Comparison of ENCODE assay signal across 7 mouse cellular contexts in the genomic region with DNA sequence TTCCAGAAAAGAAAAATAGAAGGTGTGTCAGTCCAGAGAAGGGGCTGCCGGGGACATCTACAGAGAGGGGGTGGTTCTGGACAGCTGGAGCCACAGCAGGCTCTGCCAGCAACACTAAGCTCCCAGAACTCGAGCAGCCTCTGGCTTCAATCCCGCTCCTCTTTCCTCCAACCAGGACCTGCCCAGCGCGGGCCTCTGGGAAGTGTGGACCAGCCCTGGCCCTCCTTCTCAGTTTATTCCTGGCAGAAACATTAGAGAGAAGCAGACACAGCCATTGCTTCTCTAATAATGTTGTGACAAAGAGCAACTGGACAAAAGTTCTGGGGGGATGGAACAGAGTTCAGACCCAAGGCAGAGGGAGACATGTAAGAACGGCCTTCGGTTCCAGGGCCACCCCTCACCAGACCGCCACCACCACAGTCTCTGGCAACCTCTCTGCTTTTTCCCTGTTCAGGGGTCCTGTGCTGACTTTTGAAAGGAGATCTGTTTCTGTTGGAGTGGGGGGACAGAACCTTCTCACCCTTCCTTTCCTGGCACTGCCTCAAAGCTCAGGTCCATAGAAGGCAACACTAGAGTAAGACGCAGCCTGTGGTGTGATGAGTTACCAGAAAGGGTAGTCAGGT.
DNase-seq lines count a peak whose midpoint lies in the region; ATAC-seq and TF ChIP-seq lines count a peak whose summit lies in the region.

No protein-coding gene starts in this region.

- peak overlapping the region; percentile 76 for H3K27ac ChIP-seq in layer of hippocampus, adult 2 months
- H3K27ac ChIP-seq in heart, embryonic 13.5 days (replicated peaks): peak overlapping the region; percentile 68
- peak overlapping the region; percentile 90 for H3K27ac ChIP-seq in stomach, embryonic 15.5 days

- peak; percentile 58 to 59 for DNase-seq in layer of hippocampus, adult 2 months (ENCODE audit: low spot score in 2 of 2)
- no peak for DNase-seq in layer of hippocampus, adult 9-10 months (ENCODE audit: low spot score)
- DNase-seq in gastrocnemius, adult 18-20 months (ENCODE audit: low spot score): peak; percentile 92
- peak; percentile 82 for DNase-seq in left cerebral cortex, postnatal 4 days

- H3K4me1 ChIP-seq in heart, embryonic 13.5 days: peaks cover 91% of the 10 kb centered on the region
- peaks cover 22% of the 10 kb centered on the region for H3K4me1 ChIP-seq in stomach, embryonic 15.5 days

- ATAC-seq in heart, embryonic 13.5 days (ENCODE audit: extremely low read depth, insufficient number of reproducible peaks, low FRiP score, low TSS enrichment): no peak
- peak; percentile 65; the same call in 1 of the 2 replicates for ATAC-seq in stomach, embryonic 15.5 days (ENCODE audit: insufficient read depth, low FRiP score, low read depth)
- no peak for ATAC-seq in megakaryocyte-erythroid progenitor cell, adult 5-6 weeks (replicated peaks; ENCODE audit: low FRiP score, low TSS enrichment, poor library complexity, severe bottlenecking)

- no peak for TF ChIP-seq CTCF in layer of hippocampus, adult 2 months (conservative IDR thresholded peaks at IDR 0.05)

- H3K27me3 ChIP-seq in heart, embryonic 13.5 days (replicated peaks): no peaks in the 10 kb centered on the region
- no peaks in the 10 kb centered on the region for H3K27me3 ChIP-seq in stomach, embryonic 15.5 days (replicated peaks)

- intact Hi-C loops in left cerebral cortex, postnatal 4 days (cut with DNase I): no loop called here

- no peak overlapping the region for H3K4me2 ChIP-seq in heart, embryonic 13.5 days
- H3K4me2 ChIP-seq in stomach, embryonic 15.5 days: no peak overlapping the region

- no peaks in the 10 kb centered on the region for H3K9me3 ChIP-seq in heart, embryonic 13.5 days
- H3K9me3 ChIP-seq in stomach, embryonic 15.5 days: no peaks in the 10 kb centered on the region

- peak overlapping the region; percentile 67 for H3K9ac ChIP-seq in heart, embryonic 13.5 days
- H3K9ac ChIP-seq in stomach, embryonic 15.5 days: no peak overlapping the region

- no peak overlapping the region for H3K4me3 ChIP-seq in layer of hippocampus, adult 2 months
- no peak overlapping the region for H3K4me3 ChIP-seq in heart, embryonic 13.5 days
- H3K4me3 ChIP-seq in stomach, embryonic 15.5 days (replicated peaks): no peak overlapping the region

- H3K36me3 ChIP-seq in heart, embryonic 13.5 days: peaks cover 72% of the 10 kb centered on the region
- no peaks in the 10 kb centered on the region for H3K36me3 ChIP-seq in stomach, embryonic 15.5 days

- 69% methylated on average over 9 of the region's 9 CpGs for WGBS in heart, embryonic 13.5 days
- WGBS in stomach, embryonic 15.5 days: 56% methylated on average over 9 of the region's 9 CpGs
